Mouse (Mus musculus): ENCODE results near the gene Wdr41. TPM values are rescaled to one million over a fixed set of nuclear protein-coding genes. Genes with fewer than 3 reads are reported as not detected.

Gene Wdr41
- total RNA-seq (2021): 10 to 100 TPM; 20.0 to 20.9 TPM
- long read RNA-seq, experiment 1, partial matches to known transcripts: 1 of 3 reads
- long read RNA-seq, experiment 1, other reads (novel, unspliced or antisense): 2 of 3 reads
- long read RNA-seq, experiment 2, partial matches to known transcripts: 2 of 4 reads
- long read RNA-seq, experiment 2, other reads (novel, unspliced or antisense): 2 of 4 reads

- Histone ChIP-seq H3K4me3 (peak within 1 kb of the TSS; percentile 72), H3K27ac (peak within 1 kb of the TSS; percentile 99)
- intact Hi-C loops (cut with DNase I): loop anchor here (1.0 kb wide), 1 partner anchor 311 kb away; no protein-coding TSS in a partner anchor
- peak; percentile 96 for TF ChIP-seq CTCF (IDR thresholded peaks at IDR 0.05)
- DNase-seq (ENCODE audit: extremely low spot score in 1 of 2, low spot score in 2 of 2): peak; percentile 93 to 94
Observed at GRCm38 (mm10) chr13:94976219-94977186, at the start of gene Wdr41. Gene Wdr41, plus strand, starts transcription at chr13:94976344.

DNA sequence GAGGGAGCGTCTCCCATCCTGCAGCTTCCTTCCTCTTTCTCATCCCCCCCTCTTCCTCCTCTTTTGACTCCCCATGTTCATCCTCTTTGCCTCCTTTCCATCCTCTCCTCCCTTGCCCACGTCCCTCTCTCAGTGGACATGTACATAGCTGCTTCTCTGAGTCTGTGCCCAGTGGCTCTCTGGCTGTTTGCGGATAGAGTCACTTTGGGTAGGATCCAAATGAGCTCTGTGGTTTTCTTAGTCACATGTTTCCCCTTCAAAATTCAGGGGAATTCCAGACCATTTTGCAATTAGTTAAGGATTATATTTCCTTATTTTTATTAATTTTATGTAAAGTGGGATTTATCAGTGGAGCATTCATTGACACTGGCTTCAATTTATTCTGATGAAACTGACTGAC is 48.1 kb upstream of the Wdr41 start:
- H3K27ac ChIP-seq: no peak overlapping the region
- intact Hi-C loops (cut with DNase I): no loop called here
- TF ChIP-seq CTCF (IDR thresholded peaks at IDR 0.05): no peak
- no peak for DNase-seq (ENCODE audit: extremely low spot score in 1 of 2, low spot score in 2 of 2)
- no peak overlapping the region for H3K4me3 ChIP-seq

- TF ChIP-seq CTCF (IDR thresholded peaks at IDR 0.05): no peak
Observed at GRCm38 (mm10) chr13:94938418-94938817, 37.7 kb upstream of the Wdr41 start.

GRCm38 (mm10) chr13:94940104-94940503 is 36.0 kb upstream of the Wdr41 start:
- Histone ChIP-seq H3K4me3 (no peak overlapping the region), H3K27ac (no peak overlapping the region)
- DNase-seq (ENCODE audit: extremely low spot score in 1 of 2, low spot score in 2 of 2): no peak
- intact Hi-C loops (cut with DNase I): loop anchor here (5.0 kb wide), 3 partner anchors 378 to 558 kb away; no protein-coding TSS in a partner anchor
- TF ChIP-seq CTCF (IDR thresholded peaks at IDR 0.05): no peak

More at GRCm38 (mm10) chr13:94938418-94938817, 37.7 kb upstream of the Wdr41 start:
- H3K27ac ChIP-seq: no peak overlapping the region
- intact Hi-C loops (cut with DNase I): no loop called here
- no peak for DNase-seq (ENCODE audit: extremely low spot score in 1 of 2, low spot score in 2 of 2)
- H3K4me3 ChIP-seq: no peak overlapping the region

- Histone ChIP-seq H3K27ac (no peak overlapping the region), H3K4me3 (no peak overlapping the region)
- peak; percentile 61 to 67 for DNase-seq (ENCODE audit: extremely low spot score in 1 of 2, low spot score in 2 of 2)
- intact Hi-C loops (cut with DNase I): loop anchor here (5.0 kb wide), 3 partner anchors 379 to 559 kb away; no protein-coding TSS in a partner anchor
- peak; percentile 85 for TF ChIP-seq CTCF (IDR thresholded peaks at IDR 0.05)
Observed at GRCm38 (mm10) chr13:94941230-94941629, 34.9 kb upstream of the Wdr41 start.

- H3K4me3 ChIP-seq: no peak overlapping the region
- intact Hi-C loops (cut with DNase I): no loop called here
- H3K27ac ChIP-seq: no peak overlapping the region
- no peak for DNase-seq (ENCODE audit: extremely low spot score in 1 of 2, low spot score in 2 of 2)
- TF ChIP-seq CTCF (IDR thresholded peaks at IDR 0.05): no peak
Observed at GRCm38 (mm10) chr13:94955941-94956340, 20.2 kb upstream of the Wdr41 start.

DNA sequence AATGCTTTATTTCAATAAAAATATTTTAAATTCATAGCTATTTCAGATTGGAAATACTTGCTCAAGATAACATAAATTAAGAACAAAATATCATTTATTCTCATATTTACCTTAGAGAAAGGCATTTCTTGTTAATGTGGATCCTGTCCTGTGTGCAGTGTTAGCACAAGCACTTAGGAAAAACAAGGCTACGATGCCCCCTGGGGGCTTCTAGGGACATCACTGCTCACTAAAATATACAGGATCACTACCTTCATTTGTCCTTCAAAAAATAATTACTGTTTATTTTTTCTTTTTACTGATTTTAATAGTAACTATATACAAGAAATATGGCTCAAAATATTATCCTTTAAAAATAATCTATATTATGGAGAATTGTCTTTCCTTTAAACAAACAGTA is 18.2 kb upstream of the Wdr41 start:
- DNase-seq (ENCODE audit: extremely low spot score in 1 of 2, low spot score in 2 of 2): no peak
- intact Hi-C loops (cut with DNase I): no loop called here
- TF ChIP-seq CTCF (IDR thresholded peaks at IDR 0.05): peak; percentile 35
- Histone ChIP-seq H3K27ac (no peak overlapping the region), H3K4me3 (no peak overlapping the region)

- H3K27ac ChIP-seq: no peak overlapping the region
- intact Hi-C loops (cut with DNase I): no loop called here
- H3K4me3 ChIP-seq: no peak overlapping the region
- no peak for DNase-seq (ENCODE audit: extremely low spot score in 1 of 2, low spot score in 2 of 2)
- no peak for TF ChIP-seq CTCF (IDR thresholded peaks at IDR 0.05)
Observed at GRCm38 (mm10) chr13:94969992-94970553, 6.1 kb upstream of the Wdr41 start.

DNA sequence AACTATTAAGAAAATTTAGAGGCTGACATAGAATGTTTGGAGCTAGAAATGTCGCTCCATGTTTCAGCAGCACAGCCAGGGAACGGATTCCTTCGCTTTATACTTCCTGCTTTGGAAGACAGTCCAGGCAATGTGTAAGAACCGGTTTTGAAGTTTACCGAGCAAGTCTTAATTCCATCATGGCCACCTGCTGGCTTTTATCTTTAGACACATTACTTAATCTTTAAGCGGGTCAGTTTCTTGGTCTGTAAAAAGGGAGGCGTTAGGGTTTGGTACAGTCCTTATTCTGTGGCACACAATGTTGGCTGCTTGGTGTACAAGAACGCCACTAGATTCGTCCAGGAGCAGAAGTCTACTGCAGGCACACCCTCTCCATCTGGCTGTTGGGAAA is 321 bp upstream of the Wdr41 start:
- peak overlapping the region; percentile 99 for H3K27ac ChIP-seq
- intact Hi-C loops (cut with DNase I): loop anchor here (1.0 kb wide), 1 partner anchor 311 kb away; no protein-coding TSS in a partner anchor
- no peak for TF ChIP-seq CTCF (IDR thresholded peaks at IDR 0.05)
- no peak for DNase-seq (ENCODE audit: extremely low spot score in 1 of 2, low spot score in 2 of 2)
- peak overlapping the region; percentile 72 for H3K4me3 ChIP-seq

DNA sequence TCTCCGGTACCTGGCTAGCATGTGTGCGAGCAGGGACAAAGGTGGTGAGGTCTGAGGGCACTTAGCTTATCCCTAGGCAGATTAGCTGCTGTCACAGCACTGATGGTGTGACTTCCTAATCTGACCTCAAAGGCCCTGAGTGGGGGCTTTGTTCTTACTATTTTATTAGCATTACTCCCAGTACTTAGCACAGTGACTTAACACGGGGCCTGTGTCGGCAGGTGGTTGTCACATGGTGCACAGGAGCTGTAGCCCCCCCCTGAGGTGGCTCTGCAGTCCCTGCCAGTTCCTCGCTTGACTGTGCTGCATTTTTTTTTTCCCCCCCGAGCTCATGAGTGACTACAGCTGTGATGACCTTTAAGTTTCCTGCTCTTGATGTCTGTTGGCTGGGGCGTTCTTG is 2.9 kb downstream of the Wdr41 start:
- intact Hi-C loops (cut with DNase I): no loop called here
- Histone ChIP-seq H3K4me3 (no peak overlapping the region), H3K27ac (no peak overlapping the region)
- no peak for DNase-seq (ENCODE audit: extremely low spot score in 1 of 2, low spot score in 2 of 2)
- no peak for TF ChIP-seq CTCF (IDR thresholded peaks at IDR 0.05)

GRCm38 (mm10) chr13:94990516-94990915 is 14.4 kb downstream of the Wdr41 start:
- H3K4me3 ChIP-seq: no peak overlapping the region
- no peak for TF ChIP-seq CTCF (IDR thresholded peaks at IDR 0.05)
- intact Hi-C loops (cut with DNase I): no loop called here
- no peak for DNase-seq (ENCODE audit: extremely low spot score in 1 of 2, low spot score in 2 of 2)
- no peak overlapping the region for H3K27ac ChIP-seq

- intact Hi-C loops (cut with DNase I): no loop called here
- Histone ChIP-seq H3K27ac (no peak overlapping the region), H3K4me3 (no peak overlapping the region)
- TF ChIP-seq CTCF (IDR thresholded peaks at IDR 0.05): no peak
- DNase-seq (ENCODE audit: extremely low spot score in 1 of 2, low spot score in 2 of 2): no peak
Observed at GRCm38 (mm10) chr13:95007281-95007680, 31.1 kb downstream of the Wdr41 start.

Data from left cerebral cortex, adult 2 months (tissue).